Mouse (Mus musculus) midbrain, embryonic 11.5 days (tissue): ENCODE results near the gene Scel. TPM values are rescaled to one million over a fixed set of nuclear protein-coding genes. Genes with fewer than 3 reads are reported as not detected.

Experiments
- ATAC-seq: fragments of 200-750 bp; cut with Nextera tagmentation; 2 replicates; pipeline ENCODE4 v1.8.0; 2017; ENCODE audit warnings: moderate TSS enrichment, moderate library complexity; ENCODE audit not compliant: low FRiP score
- DNase-seq: peaks from one replicate; pipeline ENCODE4 v3.0.0; 2015; ENCODE audit warnings: low spot score; ENCODE audit errors: missing footprints
- H3K27ac ChIP-seq: fragments of 300-500 bp; sonication (generic); 2 replicates; pipeline ENCODE4 v1.5.1; 2014; ENCODE audit warnings: low read depth, low read length
- H3K27me3 ChIP-seq: fragments of 300-500 bp; sonication (generic); 2 replicates; pipeline ENCODE4 v1.6.1; 2014; ENCODE audit warnings: mild to moderate bottlenecking, low read length, moderate library complexity, mixed read lengths; ENCODE audit not compliant: control insufficient read depth, insufficient read depth
- H3K36me3 ChIP-seq: fragments of 300-500 bp; sonication (generic); 2 replicates; pipeline ENCODE4 v1.6.1; 2014; ENCODE audit warnings: mild to moderate bottlenecking, low read length, moderate library complexity, mixed read lengths; ENCODE audit not compliant: control insufficient read depth, insufficient read depth
- H3K4me1 ChIP-seq: fragments of 300-500 bp; sonication (generic); 2 replicates; pipeline ENCODE4 v1.6.1; 2014; ENCODE audit warnings: low read length; ENCODE audit not compliant: control insufficient read depth, insufficient read depth
- H3K4me2 ChIP-seq: fragments of 300-500 bp; sonication (generic); 2 replicates; pipeline ENCODE4 v1.6.1; 2014; ENCODE audit warnings: mild to moderate bottlenecking, moderate library complexity
- H3K4me3 ChIP-seq: fragments of 300-500 bp; sonication (generic); 2 replicates; pipeline ENCODE4 v1.5.1; 2014; ENCODE audit warnings: low read depth, low read length
- H3K9ac ChIP-seq: fragments of 300-500 bp; sonication (generic); 2 replicates; pipeline ENCODE4 v1.6.1; 2014; ENCODE audit warnings: low read length
- H3K9me3 ChIP-seq: fragments of 300-500 bp; sonication (generic); 2 replicates; pipeline ENCODE4 v1.6.1; 2016; ENCODE audit warnings: low read length; ENCODE audit not compliant: control insufficient read depth
- WGBS: fragments of 180-500 bp; shearing (Covaris S2); extraction: QIAGEN DNeasy Blood & Tissue Kit; methylation state at CpG from one replicate; pipeline ENCODE4 v1.1.7; 2014; 5-methylcytosine and 5-hydroxymethylcytosine counted together
- polyA plus RNA-seq: library from polyadenylated mRNA; unstranded; fragments of >200 nt; fragmentation: Nextera tagmentation; extraction: Ambion mirVana; gene quantifications from 2 replicates; pipeline ENCODE4 v1.2.1, GENCODE M21; 2014

Gene Scel
- polyA plus RNA-seq, 1 experiment from 2014 or later: 0.33 TPM

DNA sequence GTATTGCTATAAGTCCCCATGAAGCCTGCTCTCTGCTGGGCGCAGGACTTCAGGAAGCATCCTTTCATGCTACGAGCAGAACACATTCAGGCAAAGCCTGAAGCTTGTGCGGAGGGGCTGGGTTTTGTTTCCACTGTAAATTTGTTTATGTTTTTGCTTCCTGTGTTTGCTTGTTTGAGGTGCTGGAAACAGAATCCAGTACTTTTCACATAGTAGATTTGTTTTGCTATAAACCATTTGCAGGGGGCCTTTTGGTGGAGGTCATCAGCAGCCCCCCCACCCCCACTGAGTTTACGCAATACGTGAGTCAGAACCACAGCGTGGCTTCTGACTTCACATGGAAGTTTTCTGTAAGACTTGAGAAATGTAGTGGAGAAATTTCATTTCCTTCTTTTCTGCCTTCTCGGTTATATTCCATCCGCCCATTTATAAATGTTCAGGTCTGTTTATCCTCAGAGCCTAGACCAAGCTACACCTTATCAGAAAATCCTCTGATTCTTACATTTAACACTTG lies 22.4 kb downstream of the Scel start:
- no peaks in the 10 kb centered on the region for H3K27me3 ChIP-seq
- H3K27ac ChIP-seq: no peak overlapping the region
- no peaks in the 10 kb centered on the region for H3K4me1 ChIP-seq
- no peak overlapping the region for H3K9ac ChIP-seq
- DNase-seq: peak; percentile 70
- H3K36me3 ChIP-seq: no peaks in the 10 kb centered on the region
- ATAC-seq: no peak
- H3K4me2 ChIP-seq: no peak overlapping the region
- no peaks in the 10 kb centered on the region for H3K9me3 ChIP-seq
- 85% methylated on average over 8 of the region's 8 CpGs for WGBS
- no peak overlapping the region for H3K4me3 ChIP-seq

DNA sequence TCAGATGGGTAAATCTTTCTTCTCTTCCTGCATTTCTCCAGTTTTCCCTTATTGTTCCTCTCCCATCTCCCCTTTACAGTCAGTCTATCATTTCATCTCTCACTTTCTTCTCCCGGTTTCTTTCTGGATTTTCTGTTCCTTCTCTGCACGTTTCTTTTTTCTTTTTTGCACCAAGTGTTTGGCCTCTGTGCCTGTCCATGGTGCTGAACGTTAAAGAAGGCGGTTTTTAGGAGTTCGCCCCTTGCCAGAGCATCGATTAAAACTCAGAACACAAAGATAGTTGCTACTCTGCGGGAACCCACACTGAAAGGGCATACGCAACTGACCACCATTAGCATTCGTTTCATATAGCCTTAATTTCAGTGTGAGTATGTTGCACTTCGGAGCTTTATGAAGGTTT lies 23.2 kb downstream of the Scel start:
- Histone ChIP-seq H3K9ac (no peak overlapping the region), H3K4me3 (no peak overlapping the region), H3K27ac (no peak overlapping the region), H3K36me3 (no peaks in the 10 kb centered on the region), H3K4me2 (no peak overlapping the region), H3K4me1 (no peaks in the 10 kb centered on the region), H3K9me3 (no peaks in the 10 kb centered on the region), H3K27me3 (no peaks in the 10 kb centered on the region)
- WGBS: 40% methylated on average over 10 of the region's 10 CpGs
- peak; percentile 87 for DNase-seq
- ATAC-seq: no peak

DNA sequence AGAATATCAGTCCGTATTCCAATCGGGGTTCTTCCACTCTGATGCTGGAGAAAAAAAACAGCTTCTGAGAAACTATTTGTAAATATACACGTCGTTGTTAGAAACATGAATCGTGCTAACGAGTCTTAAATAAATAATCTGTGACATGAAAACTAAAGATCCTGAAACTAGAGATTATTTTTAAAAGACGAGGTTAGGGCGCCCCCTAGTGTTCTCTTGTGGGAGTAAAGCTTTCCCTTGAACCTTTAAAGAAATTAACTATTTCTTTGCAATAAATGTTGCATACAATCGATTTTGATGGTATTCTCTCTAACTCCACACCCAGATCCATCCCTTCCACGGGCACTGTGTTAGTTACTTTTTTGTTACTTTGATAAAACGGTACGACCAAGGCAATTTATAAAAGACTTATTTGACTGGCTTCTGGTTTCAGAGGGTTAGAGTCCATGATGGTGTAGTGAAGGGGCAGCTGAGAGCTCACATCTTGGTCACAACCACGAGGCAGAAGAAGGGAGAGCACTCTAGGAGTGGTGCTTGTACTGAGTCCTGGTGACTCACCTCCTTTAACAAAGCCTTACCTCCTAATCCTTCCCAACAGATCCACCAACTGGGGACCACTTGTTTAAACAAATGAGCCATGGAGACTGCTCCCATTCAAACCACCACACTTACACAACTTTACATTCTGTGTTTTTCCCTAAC lies 24.4 kb downstream of the Scel start:
- Histone ChIP-seq H3K9ac (no peak overlapping the region), H3K4me1 (no peaks in the 10 kb centered on the region), H3K36me3 (no peaks in the 10 kb centered on the region), H3K27ac (no peak overlapping the region), H3K9me3 (no peaks in the 10 kb centered on the region), H3K4me2 (no peak overlapping the region), H3K4me3 (no peak overlapping the region), H3K27me3 (no peaks in the 10 kb centered on the region)
- ATAC-seq (peak; percentile 54), DNase-seq (peak; percentile 99)
- WGBS: 17% methylated on average over 13 of the region's 13 CpGs

DNA sequence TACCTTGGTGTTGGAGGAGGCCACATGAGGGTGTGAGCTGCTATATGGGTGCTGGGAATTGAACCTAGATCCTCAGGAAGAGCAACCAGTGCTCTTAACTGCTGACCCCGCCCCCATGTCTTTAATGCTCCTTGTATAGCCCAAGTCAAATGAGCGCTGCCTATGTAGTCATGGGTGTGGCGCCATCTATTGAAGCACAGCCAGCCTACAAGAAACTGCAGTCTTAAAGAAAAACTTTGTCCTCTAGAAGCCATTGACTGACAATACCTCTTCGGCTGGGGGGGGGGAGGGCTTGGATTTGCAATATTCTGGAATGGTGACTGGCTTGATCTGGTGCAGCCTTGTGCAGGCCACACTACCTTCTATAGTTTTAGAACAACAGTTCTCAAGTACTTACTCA lies 26.7 kb downstream of the Scel start:
- Histone ChIP-seq H3K4me1 (no peaks in the 10 kb centered on the region), H3K9me3 (no peaks in the 10 kb centered on the region), H3K4me2 (no peak overlapping the region), H3K4me3 (no peak overlapping the region), H3K9ac (no peak overlapping the region), H3K27ac (no peak overlapping the region), H3K27me3 (no peaks in the 10 kb centered on the region), H3K36me3 (no peaks in the 10 kb centered on the region)
- ATAC-seq: no peak
- DNase-seq: no peak
- 55% methylated on average over 4 of the region's 4 CpGs for WGBS

DNA sequence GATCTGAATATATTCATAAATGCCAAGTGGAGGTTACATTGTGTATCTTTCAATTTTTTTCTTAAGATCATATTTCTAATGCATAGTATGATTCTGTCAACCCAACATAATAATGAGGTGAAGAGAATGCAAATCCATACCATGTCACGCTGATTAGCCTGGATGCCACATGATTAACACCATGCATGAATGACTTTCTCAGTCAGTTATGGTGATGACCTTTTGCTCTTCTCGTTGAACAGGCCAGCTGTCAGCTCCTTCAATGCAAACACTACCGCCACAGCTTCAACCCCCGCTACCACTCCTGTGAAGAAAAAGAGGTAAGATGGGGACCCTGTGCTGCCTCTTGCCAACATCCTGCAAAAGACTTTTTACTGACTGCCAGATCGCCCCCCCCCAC lies 28.5 kb downstream of the Scel start:
- Histone ChIP-seq H3K27me3 (no peaks in the 10 kb centered on the region), H3K9me3 (no peaks in the 10 kb centered on the region), H3K27ac (no peak overlapping the region), H3K9ac (no peak overlapping the region), H3K4me1 (no peaks in the 10 kb centered on the region), H3K4me2 (no peak overlapping the region), H3K36me3 (no peaks in the 10 kb centered on the region), H3K4me3 (no peak overlapping the region)
- no peak for DNase-seq
- ATAC-seq: peak; percentile 52; the same call in 1 of the 2 replicates
- WGBS: 52% methylated on average over 5 of the region's 5 CpGs

DNA sequence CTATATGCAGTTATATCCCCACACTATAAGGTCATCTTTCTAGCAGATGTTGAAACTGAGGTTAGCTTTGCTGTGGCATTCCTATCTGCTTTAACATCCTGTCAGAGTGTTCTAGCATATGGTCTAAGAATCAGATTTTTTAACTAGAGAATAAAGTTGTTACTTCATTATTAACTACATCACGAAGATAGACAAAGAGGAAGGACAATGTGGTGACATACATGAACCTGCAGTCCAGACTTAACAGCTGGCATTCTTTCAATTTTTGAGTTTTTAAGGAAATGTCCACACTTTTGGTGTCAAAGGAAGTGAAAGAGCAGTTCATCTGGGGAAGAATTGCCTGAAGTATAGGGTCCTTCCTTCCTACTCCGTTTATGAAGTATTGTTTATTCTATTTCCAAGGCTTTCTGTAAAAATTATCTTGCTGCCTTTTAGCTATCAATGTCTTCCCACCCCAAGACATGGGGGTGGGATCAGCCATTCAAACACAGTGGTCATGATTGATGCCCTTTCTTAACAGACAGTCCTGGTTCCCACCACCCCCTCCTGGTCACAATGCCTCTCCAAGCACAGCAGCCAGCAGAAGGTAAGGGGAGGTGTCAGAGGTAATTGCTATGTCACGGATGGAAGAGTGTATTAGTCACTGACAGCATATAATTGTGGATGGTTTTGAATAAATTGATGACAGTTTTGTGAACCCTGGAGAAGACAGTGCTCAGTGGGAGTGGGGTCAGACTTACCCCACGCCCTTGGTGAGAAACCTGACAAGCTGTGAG lies 30.4 kb downstream of the Scel start:
- H3K4me2 ChIP-seq: no peak overlapping the region
- ATAC-seq (0 out of 2 replicates have a peak, but pooled peaks have one; percentile 20), DNase-seq (no peak)
- WGBS: 72% methylated on average over 4 of the region's 4 CpGs
- H3K9me3 ChIP-seq: no peaks in the 10 kb centered on the region
- H3K27me3 ChIP-seq: no peaks in the 10 kb centered on the region
- H3K4me1 ChIP-seq: no peaks in the 10 kb centered on the region
- no peak overlapping the region for H3K9ac ChIP-seq
- H3K4me3 ChIP-seq: no peak overlapping the region
- H3K27ac ChIP-seq: no peak overlapping the region
- no peaks in the 10 kb centered on the region for H3K36me3 ChIP-seq

DNA sequence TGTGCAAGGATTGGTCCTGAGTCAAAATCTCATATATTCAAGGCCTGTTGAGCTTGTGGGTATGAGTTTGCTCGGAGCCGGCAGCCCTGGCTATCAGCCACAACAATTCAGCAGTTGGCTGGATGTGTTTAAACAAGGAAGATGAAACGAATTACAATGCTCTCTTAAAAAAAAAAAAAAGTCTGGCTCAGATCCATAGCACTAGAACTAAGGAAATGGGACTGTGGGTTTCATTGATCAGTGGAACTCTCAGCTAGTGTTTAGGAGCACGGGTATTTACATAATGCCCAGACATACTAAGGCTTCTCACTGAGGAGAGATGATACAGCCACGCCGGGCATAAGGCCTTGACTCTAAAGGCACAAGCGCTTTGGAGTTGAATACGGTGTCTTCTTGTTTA lies 32.6 kb downstream of the Scel start:
- DNase-seq: no peak
- Histone ChIP-seq H3K9me3 (no peaks in the 10 kb centered on the region), H3K27me3 (no peaks in the 10 kb centered on the region), H3K27ac (no peak overlapping the region), H3K4me3 (no peak overlapping the region), H3K4me2 (no peak overlapping the region), H3K9ac (no peak overlapping the region), H3K36me3 (no peaks in the 10 kb centered on the region), H3K4me1 (no peaks in the 10 kb centered on the region)
- ATAC-seq: no peak
- WGBS: 75% methylated on average over 8 of the region's 8 CpGs

DNA sequence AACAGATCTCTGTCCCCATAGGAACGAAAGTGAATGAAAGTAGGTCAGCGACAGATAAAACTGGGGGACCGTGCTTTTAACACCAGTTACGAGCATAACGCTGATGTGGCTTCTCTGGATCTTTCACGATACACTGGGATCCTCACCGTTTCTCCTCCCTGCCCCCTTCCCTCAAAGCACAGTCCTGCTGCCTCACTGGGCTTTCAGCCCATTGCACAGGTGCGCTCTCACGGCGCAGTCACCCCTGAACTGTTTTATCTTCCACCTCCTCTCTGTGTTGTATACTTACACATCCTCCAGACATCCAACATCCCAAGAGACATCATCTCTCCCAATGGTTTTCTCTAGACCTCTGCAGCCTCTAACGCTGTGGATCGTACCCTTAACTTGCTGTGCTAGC lies 33.1 kb downstream of the Scel start:
- Histone ChIP-seq H3K4me1 (no peaks in the 10 kb centered on the region), H3K4me2 (no peak overlapping the region), H3K9me3 (no peaks in the 10 kb centered on the region), H3K9ac (no peak overlapping the region), H3K27me3 (no peaks in the 10 kb centered on the region), H3K27ac (no peak overlapping the region), H3K36me3 (no peaks in the 10 kb centered on the region), H3K4me3 (no peak overlapping the region)
- no peak for ATAC-seq
- WGBS: 91% methylated on average over 12 of the region's 12 CpGs
- DNase-seq: no peak

DNA sequence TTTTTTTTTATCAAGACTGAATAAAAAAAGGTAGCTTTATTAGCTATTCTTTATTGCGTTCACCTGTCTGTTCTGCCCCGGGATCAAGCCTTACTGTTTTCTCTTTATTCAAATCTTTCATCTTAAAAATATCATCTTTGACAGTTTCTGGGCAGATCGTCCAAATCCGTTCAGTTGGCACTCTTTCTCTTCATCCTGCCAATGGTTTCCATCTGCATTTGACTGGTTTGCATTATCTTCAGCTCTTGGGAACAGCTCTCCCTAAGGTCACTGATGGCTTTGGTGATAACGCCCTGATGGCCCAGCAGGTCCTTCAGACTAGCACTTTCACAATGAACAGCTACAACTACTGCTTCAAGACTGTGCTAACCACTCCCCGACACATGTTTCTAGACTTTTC lies 35.1 kb downstream of the Scel start:
- DNase-seq (no peak), ATAC-seq (no peak)
- H3K4me1 ChIP-seq: no peaks in the 10 kb centered on the region
- H3K4me2 ChIP-seq: no peak overlapping the region
- H3K27me3 ChIP-seq: no peaks in the 10 kb centered on the region
- no peak overlapping the region for H3K9ac ChIP-seq
- 87% methylated on average over 6 of the region's 6 CpGs for whole genome bisulfite sequencing
- no peaks in the 10 kb centered on the region for H3K36me3 ChIP-seq
- H3K9me3 ChIP-seq: no peaks in the 10 kb centered on the region
- H3K4me3 ChIP-seq: no peak overlapping the region
- no peak overlapping the region for H3K27ac ChIP-seq
